Mouse (Mus musculus): ENCODE measurements around the gene Mylip.

The Mylip gene

DNA sequence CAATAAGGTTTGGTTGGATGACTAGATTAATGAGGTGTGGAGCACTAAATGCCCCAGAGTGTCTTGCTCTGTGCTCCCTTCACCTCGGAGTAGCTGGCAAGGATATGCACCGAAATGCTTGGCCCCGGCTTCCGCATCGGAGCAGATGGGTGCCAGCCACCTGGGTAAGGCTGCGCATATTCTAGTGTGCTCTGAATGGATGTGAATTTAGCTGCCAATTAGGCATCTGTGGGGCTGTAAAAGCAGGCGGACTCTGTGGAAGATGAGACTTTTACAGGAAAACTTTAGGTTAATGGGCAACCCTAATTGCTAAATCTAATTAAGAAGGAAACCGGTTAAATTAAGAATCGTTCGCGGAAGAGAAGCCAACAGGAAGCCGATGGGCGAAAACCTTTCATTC is 32.7 kb downstream of the Mylip start:
- ATAC-seq (ENCODE audit: insufficient number of reproducible peaks, low FRiP score, low TSS enrichment), result peak; percentile 10; the same call in 1 of the 2 replicates

DNA sequence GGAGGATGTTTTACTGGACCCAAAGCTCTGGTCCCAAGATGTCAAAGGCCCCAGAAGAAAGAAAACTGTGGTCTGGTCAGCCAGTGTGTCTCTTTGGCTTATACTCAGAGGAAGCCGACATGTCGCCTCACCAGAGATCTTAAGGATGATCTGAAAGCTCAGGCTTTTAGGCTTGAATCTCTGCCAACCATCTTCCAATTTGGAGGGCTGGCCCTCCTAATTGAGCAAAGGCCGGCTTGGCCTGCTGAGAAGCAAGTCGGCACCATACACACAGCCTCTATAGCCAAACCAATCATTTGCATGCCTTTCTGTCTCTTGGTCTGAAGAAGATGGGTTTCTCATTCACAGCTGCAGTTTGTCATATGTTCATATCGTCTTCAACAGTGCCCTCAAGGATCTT is 33.2 kb downstream of the Mylip start:
- no peak for ATAC-seq (ENCODE audit: insufficient number of reproducible peaks, low FRiP score, low TSS enrichment)

GRCm38 (mm10) chr13:45423905-45424304 is 34.4 kb downstream of the Mylip start:
- ATAC-seq (ENCODE audit: insufficient number of reproducible peaks, low FRiP score, low TSS enrichment), result no peak

GRCm38 (mm10) chr13:45429239-45429638 is 39.7 kb downstream of the Mylip start:
- no peak for ATAC-seq (ENCODE audit: insufficient number of reproducible peaks, low FRiP score, low TSS enrichment)

DNA sequence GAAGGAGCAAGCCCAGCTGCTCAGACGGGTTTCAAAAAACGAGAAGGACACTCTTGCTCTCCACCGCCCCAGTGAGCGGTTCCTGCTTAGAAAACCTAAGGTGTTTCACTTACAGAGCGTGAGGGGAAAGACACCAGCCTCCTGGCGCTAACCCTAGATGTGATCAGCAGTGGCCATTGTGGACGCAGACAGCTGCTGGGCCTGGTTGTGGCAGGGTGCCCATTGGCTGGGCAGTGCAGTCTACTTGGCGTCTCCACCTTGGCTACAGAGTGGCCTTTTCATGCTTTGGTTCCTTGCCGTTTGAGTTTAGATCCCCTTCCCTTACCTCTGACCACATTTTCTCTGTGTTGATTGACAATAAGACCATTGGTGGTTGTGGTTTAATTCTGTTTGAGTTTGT is 47.6 kb downstream of the Mylip start:
- ATAC-seq (ENCODE audit: insufficient number of reproducible peaks, low FRiP score, low TSS enrichment), result no peak

DNA sequence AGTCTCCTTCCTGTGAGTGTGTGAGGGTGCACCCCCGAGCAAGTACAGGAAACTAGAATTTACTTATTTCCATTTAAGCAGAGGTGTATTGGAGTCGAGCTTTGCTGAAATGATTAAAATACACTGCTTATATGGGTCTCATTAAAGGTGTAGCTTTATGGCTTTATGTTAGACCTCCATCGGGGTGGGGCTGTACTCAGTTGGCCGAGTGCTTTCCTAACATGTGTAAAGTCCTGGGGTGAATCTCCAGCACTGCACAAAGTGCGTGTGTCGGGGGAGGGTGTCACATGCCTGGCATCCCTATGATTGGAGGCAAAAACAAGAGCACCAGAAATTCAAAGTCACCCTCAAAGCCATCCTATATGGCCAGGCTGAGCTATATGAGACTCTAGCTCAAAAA is 49.3 kb downstream of the Mylip start:
- ATAC-seq (ENCODE audit: insufficient number of reproducible peaks, low FRiP score, low TSS enrichment), result no peak

- no peak for ATAC-seq (ENCODE audit: insufficient number of reproducible peaks, low FRiP score, low TSS enrichment)
Observed at GRCm38 (mm10) chr13:45440226-45440625, 50.7 kb downstream of the Mylip start.

GRCm38 (mm10) chr13:45442451-45442850 is 52.9 kb downstream of the Mylip start:
- ATAC-seq (ENCODE audit: insufficient number of reproducible peaks, low FRiP score, low TSS enrichment), result peak; percentile 60; the same call in 1 of the 2 replicates

GRCm38 (mm10) chr13:45442918-45443535 is 53.5 kb downstream of the Mylip start:
- ATAC-seq (ENCODE audit: insufficient number of reproducible peaks, low FRiP score, low TSS enrichment), result no peak

GRCm38 (mm10) chr13:45444220-45444619 is 54.7 kb downstream of the Mylip start:
- no peak for ATAC-seq (ENCODE audit: insufficient number of reproducible peaks, low FRiP score, low TSS enrichment)

GRCm38 (mm10) chr13:45444652-45445051 is 55.1 kb downstream of the Mylip start:
- ATAC-seq (ENCODE audit: insufficient number of reproducible peaks, low FRiP score, low TSS enrichment), result no peak

GRCm38 (mm10) chr13:45446636-45447035 is 57.1 kb downstream of the Mylip start:
- ATAC-seq (ENCODE audit: insufficient number of reproducible peaks, low FRiP score, low TSS enrichment), result no peak

- no peak for ATAC-seq (ENCODE audit: insufficient number of reproducible peaks, low FRiP score, low TSS enrichment)
Observed at GRCm38 (mm10) chr13:45452437-45452836, 62.9 kb downstream of the Mylip start.

DNA sequence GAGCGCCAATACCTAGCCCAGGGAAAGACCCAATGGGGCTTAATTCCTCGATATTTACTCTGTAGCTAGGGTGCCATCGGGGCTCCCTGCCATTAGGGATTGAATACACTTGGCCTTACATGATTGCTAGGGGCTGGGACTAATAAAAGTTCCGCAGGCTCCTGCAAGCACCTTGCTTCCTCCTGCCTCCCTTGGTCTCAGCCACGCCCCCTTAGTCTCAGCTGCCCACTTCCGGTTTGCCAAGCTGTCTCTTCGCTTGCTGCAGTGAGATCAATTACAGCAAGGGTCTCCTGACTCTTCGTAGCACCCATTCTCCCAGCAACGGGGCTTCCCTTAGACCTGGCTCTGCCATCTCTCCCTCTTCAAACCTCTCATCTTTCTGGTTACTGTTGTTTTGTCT is 63.5 kb downstream of the Mylip start:
- no peak for ATAC-seq (ENCODE audit: insufficient number of reproducible peaks, low FRiP score, low TSS enrichment)

GRCm38 (mm10) chr13:45454044-45454443 is 64.5 kb downstream of the Mylip start:
- ATAC-seq (ENCODE audit: insufficient number of reproducible peaks, low FRiP score, low TSS enrichment), result no peak

- no peak for ATAC-seq (ENCODE audit: insufficient number of reproducible peaks, low FRiP score, low TSS enrichment)
Observed at GRCm38 (mm10) chr13:45454641-45455040, 65.1 kb downstream of the Mylip start.

DNA sequence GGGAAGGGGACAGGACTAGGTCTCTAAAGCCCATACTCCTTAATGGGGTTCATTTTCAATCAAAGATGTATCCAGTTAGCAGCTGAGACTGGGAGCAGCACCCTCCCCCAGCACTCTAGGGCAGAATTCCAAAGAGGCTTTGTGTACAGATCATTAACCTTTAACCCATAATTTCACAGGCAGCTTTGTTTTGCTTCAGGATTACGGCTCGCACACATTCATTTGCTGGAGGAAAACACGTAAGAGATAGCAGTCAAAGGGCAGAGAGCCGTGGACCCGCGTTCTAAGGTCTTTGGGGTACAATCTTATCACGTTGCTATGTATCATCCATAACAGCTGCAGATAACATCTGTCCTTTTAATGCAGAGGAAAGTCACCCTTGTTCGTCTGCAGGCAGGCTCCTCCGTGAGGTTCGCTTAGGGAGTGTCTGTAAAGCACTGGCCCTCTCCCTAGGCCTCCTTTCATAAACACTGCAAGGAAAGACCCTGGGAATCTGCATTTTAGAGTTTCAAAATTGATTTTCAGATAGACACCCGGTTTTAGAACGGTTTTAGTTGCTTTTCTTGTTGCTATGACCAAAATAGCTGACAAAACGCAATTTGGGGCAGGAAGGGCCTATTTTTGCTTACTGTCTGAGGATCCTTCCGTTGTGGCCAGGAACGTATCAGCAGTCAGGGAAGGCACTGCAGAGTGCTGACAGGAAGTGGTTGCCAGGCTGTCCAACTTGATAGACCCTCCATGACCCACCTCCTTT is 65.7 kb downstream of the Mylip start:
- no peak for ATAC-seq (ENCODE audit: insufficient number of reproducible peaks, low FRiP score, low TSS enrichment)

DNA sequence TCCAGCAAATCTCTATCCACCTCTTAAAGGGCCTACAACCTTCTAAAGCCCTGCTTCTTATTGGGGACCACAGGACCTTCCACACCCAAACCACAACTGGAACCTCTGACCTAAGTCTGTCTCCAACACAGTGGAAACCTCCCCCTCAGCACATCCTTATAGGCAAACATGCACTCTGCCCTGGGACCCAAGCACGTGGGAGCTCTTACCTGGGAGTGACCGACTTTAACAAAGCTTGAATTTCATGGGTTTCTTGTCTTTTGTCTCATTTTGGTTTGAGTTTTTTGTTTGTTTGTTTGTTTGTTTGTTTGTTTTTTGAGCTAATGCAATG is 66.3 kb downstream of the Mylip start:
- ATAC-seq (ENCODE audit: insufficient number of reproducible peaks, low FRiP score, low TSS enrichment), result no peak

DNA sequence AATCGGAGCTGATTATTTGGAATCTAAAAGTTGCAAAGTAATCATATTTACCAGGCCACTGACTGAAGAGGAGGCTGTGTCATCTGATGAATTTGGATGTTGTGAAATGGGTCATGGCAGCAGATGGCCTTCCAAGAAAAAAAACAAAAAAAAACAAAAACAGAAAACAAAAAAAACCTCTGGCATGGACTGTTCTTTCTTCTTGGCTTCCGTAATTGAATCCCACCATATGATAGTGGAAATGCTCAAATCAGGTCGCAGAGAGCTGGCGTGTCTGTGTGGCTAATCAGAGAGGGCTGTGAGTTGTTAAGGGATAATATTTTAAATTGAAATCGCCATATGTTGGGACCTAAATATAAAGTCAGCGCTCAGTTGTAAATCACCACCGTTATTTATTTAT is 67.9 kb downstream of the Mylip start:
- peak; percentile 50; the same call in 1 of the 2 replicates for ATAC-seq (ENCODE audit: insufficient number of reproducible peaks, low FRiP score, low TSS enrichment)

DNA sequence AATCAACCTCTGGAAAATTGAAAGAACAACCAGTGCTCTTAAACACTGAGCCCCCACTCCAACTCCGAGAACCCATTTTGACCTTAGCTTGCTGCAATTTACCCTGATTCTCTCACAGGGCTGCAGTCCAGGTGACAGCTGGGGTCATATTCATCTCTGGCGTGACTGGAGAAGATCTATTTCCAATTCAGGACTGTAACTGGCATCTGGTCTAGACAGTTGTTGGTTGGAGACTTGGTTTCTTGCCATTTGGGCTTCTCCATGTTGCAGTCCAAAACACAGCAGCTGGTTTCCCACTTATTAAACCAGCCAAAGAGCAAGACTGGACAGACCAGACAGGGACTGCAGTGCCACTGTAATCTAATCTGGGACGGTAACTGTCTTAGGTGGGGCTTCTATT is 70.6 kb downstream of the Mylip start:
- no peak for ATAC-seq (ENCODE audit: insufficient number of reproducible peaks, low FRiP score, low TSS enrichment)

- peak; percentile 95 for ATAC-seq (ENCODE audit: insufficient number of reproducible peaks, low FRiP score, low TSS enrichment)
Observed at GRCm38 (mm10) chr13:45461370-45461958, 71.9 kb downstream of the Mylip start.

All from cerebellum, adult (tissue).